Mouse (Mus musculus) embryonic fibroblast, embryonic 13.5 days (primary cell): ENCODE results near the gene Gm28510. TPM values are rescaled to one million over a fixed set of nuclear protein-coding genes. Genes with fewer than 3 reads are reported as not detected.
"Not testable (repeated sequence)": the region's sequence is repeated elsewhere in the genome, so short reads cannot be mapped to it uniquely, and the experiment has no call there.

Experiments
- H3K27ac ChIP-seq: 2 replicates; pipeline ENCODE4 v1.5.1; 2012; ENCODE audit warnings: low read length, control low read depth, inconsistent platforms; ENCODE audit not compliant: insufficient read depth
- H3K4me1 ChIP-seq: 2 replicates; pipeline ENCODE4 v1.6.1; 2011; ENCODE audit warnings: low read length; ENCODE audit not compliant: control insufficient read depth, insufficient read depth
- H3K4me3 ChIP-seq: 2 replicates; pipeline ENCODE4 v1.5.1; 2011; ENCODE audit warnings: mild to moderate bottlenecking, control low read depth, low read length; ENCODE audit not compliant: insufficient read depth
- polyA plus RNA-seq: library from polyadenylated mRNA; stranded (reverse); fragments of >200 nt; gene quantifications from 2 replicates; pipeline ENCODE4 v1.2.4, GENCODE M21; 2011; ENCODE audit warnings: low read depth; ENCODE audit not compliant: missing spikeins, insufficient read length

The Gm28510 gene
- polyA plus RNA-seq = not detected in 2 replicates

DNA sequence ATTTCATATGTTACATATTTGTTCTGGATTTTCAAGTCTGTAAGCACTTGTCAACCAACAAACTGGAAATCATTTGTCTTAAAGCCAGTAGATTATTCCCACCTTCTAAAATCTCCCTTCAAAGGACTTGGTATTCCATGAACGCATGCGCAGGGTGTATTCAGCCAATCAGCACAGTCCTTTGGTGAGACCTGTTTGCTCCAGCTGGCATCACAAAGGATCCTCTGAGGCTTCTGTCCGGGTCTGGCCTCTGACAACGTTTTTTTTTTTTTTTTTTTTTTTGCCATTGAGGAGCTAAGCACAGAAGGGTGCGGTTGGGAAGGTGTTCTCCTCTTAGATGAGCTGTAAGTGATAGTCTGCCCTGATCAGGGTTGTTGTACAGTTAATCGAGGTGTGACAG is at the start of gene Gm28510:
TSS of gene Gm28510 (plus strand) at position 301 of the 400 bp plus-strand sequence.
- not testable (repeated sequence) for H3K27ac ChIP-seq, H3K4me1 ChIP-seq, H3K4me3 ChIP-seq

Other genes starting within 250 kb of the Gm28510 start
- gene Gm20834, start 88.1 kb upstream of the Gm28510 start, polyA plus RNA-seq = not detected in 2 replicates
- not detected in 2 replicates for gene Gm20737, start 123.3 kb downstream of the Gm28510 start, polyA plus RNA-seq
- not detected in 2 replicates for gene Gm21775, start 140.7 kb downstream of the Gm28510 start, polyA plus RNA-seq
- gene Gm21900, start 203.6 kb downstream of the Gm28510 start, polyA plus RNA-seq = not detected in 2 replicates